Mouse (Mus musculus): ENCODE measurements at regions not wholly inside any gene's neighbourhood (a gene's known extent, or its start where the extent isn't known, plus 50 kb on each side); places are given as distances from the start of the nearest gene placed in this dataset.

DNA sequence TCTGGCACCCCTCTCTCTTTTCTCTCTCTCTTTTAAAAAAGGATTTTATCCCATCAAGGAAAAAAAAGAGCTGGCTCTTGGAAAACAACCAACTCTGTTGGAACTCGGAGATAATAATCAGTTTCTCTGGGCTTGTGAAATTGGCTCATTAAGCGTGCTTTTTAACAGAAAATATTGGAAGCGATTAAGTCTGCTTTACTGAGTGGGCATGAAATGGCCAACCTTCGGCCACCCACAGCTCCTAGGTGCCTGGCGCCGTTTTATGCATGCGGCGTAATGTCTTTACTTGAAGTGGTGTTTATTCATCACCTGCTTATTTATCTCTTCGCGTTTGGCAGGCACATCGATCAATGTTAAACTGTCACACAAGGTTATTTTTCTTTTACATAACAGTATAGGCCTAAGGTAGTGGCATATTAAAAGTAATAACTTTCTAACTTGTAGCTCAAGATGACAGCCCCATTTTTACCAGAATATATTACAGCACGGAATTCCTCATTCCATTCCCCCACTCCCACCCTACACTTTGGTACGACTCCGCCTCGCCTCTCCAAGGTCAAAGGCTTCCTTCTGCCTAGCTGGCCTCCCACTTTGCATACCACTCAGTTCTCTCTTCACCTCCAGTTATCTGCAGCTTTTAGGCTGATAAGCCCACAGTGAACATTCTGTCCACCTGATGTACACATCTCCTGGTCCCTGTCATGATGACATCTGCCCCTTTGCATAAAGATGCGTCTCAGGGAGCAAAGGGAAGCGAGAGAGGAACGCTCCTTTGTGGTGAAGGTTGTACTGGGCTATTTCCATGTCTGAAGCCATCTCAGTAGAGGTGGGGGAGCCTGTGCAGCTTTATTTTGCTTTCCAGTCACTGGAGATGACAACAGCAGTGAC, 368.5 kb upstream of the Vrk2 start:
- TF ChIP-seq CTCF (conservative IDR thresholded peaks at IDR 0.05; ENCODE audit: low read length) = no peak
- no peak for TF ChIP-seq POU5F1 (IDR thresholded peaks at IDR 0.05; ENCODE audit: borderline replicate concordance, low read length)

Measured in E14TG2a.4 (cell line).